36 mouse cellular contexts compared by ENCODE assay signal in the genomic region with DNA sequence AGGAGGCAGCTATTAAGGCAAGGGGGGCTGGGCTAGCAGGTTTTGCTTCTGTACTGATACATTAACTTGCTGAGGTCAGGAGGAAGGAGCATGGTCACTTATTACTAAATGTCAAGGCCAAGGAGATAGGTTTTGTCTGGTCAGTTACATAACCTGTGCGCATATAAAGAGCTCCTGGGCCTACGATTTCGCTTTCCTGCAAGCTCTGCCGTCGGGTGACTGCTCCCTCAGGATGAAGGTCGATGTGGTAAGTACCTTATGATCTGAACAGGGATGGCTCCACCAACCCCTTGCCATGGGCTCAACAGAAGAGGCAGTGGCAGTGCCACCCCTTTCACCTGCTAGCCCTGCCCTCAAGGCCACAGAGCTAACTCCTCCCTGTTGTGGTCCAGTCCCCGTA. TPM values are rescaled to one million over a fixed set of nuclear protein-coding genes. Genes with fewer than 3 reads are reported as not detected.
A peak's percentile ranks its signal among the peaks of the same experiment; 100 is the strongest.
DNase-seq lines count a peak whose midpoint lies in the region; ATAC-seq and TF ChIP-seq lines count a peak whose summit lies in the region.
"Had no signal": no experiment of that assay in that cellular context is flagged by ENCODE, and none has a peak within 500 bp of the region (broad histone marks: within the 10 kb centered on the region; RNA-seq: fewer than 3 reads in every experiment).

A gene (plus strand): TSS at position 128 of the 400 bp plus-strand sequence.

- H3K36me3 ChIP-seq in limb, embryonic 13.5 days: no peaks in the 10 kb centered on the region
- no peaks in the 10 kb centered on the region for H3K36me3 ChIP-seq in limb, embryonic 10.5 days
- H3K36me3 ChIP-seq in kidney, adult 2 months (ENCODE audit: control insufficient read depth, insufficient read depth, low read length): peaks cover 11% of the 10 kb centered on the region; the same call in 1 of the 2 replicates
- H3K36me3 ChIP-seq in intestine, embryonic 15.5 days: no peaks in the 10 kb centered on the region
- H3K36me3 ChIP-seq: heart, embryonic 10.5 days; heart, embryonic 15.5 days; hindbrain, embryonic 12.5 days; midbrain, embryonic 12.5 days; neural tube, embryonic 13.5 days had no signal

- POLR2A ChIA-PET in Patski (lab: Charles Lee): no interaction called here

- H3K9ac ChIP-seq in limb, embryonic 13.5 days: 0 out of 2 replicates have a peak within 1 kb of the TSS, but pooled peaks have one; percentile 1
- H3K9ac ChIP-seq in intestine, embryonic 15.5 days: no peak within 1 kb of the TSS
- H3K9ac ChIP-seq: heart, embryonic 15.5 days; hindbrain, embryonic 12.5 days; midbrain, embryonic 12.5 days; neural tube, embryonic 13.5 days had no signal

- H3K9me3 ChIP-seq in limb, embryonic 13.5 days: no peaks in the 10 kb centered on the region
- H3K9me3 ChIP-seq in limb, embryonic 10.5 days (replicated peaks): no peaks in the 10 kb centered on the region
- H3K9me3 ChIP-seq in intestine, embryonic 15.5 days: no peaks in the 10 kb centered on the region
- H3K9me3 ChIP-seq: heart, embryonic 10.5 days; heart, embryonic 15.5 days; hindbrain, embryonic 12.5 days; megakaryocyte, embryonic 14.5 days; midbrain, embryonic 12.5 days; neural tube, embryonic 13.5 days had no signal

- no peaks in the 10 kb centered on the region for H3K27me3 ChIP-seq in limb, embryonic 13.5 days
- H3K27me3 ChIP-seq in limb, embryonic 10.5 days (ENCODE audit: low read depth, poor library complexity, severe bottlenecking): no peaks in the 10 kb centered on the region
- H3K27me3 ChIP-seq in Patski: peaks cover 25% of the 10 kb centered on the region
- no peaks in the 10 kb centered on the region for H3K27me3 ChIP-seq in kidney, adult 2 months (replicated peaks; ENCODE audit: control insufficient read depth, insufficient read depth, low read length)
- H3K27me3 ChIP-seq in intestine, embryonic 15.5 days (replicated peaks): no peaks in the 10 kb centered on the region
- H3K27me3 ChIP-seq: heart, embryonic 15.5 days; hindbrain, embryonic 12.5 days; neural tube, embryonic 13.5 days had no signal

- no peak within 1 kb of the TSS for H3K4me2 ChIP-seq in limb, embryonic 13.5 days (replicated peaks)
- no peak within 1 kb of the TSS for H3K4me2 ChIP-seq in intestine, embryonic 15.5 days (replicated peaks)
- H3K4me2 ChIP-seq: heart, embryonic 15.5 days; hindbrain, embryonic 12.5 days; midbrain, embryonic 12.5 days; neural tube, embryonic 13.5 days had no signal

- CTCF ChIA-PET in Patski (lab: Charles Lee): interaction anchor here (2.1 kb wide), 1 partner anchor 9 kb away, joined by 5 read pairs; no protein-coding TSS in a partner anchor

- 87% methylated on average over 7 of the region's 7 CpGs for WGBS in limb, embryonic 13.5 days
- WGBS in limb, embryonic 10.5 days: 88% methylated on average over 7 of the region's 7 CpGs
- 59% methylated on average over 7 of the region's 7 CpGs for WGBS in kidney, adult 2 months
- 85% methylated on average over 7 of the region's 7 CpGs for WGBS in intestine, embryonic 15.5 days

- no peak for DNase-seq in limb, embryonic 10.5 days (ENCODE audit: low spot score)
- DNase-seq in Patski (ENCODE audit: low read depth, low spot score): no peak
- peak; percentile 93 for DNase-seq in kidney, adult 2 months
- DNase-seq in kidney, postnatal 10 days: peak; percentile 58
- no peak for DNase-seq in natural killer cell, adult 2 months (ENCODE audit: low spot score in 2 of 2)
- DNase-seq in frontal cortex, adult 2 months (ENCODE audit: extremely low spot score in 1 of 2, low spot score in 1 of 2): no peak
- DNase-seq: adrenal gland, postnatal 14 days; B cell, adult 2 months; cerebellum, adult 11-12 months; cerebellum, adult 9-11 months; embryo, embryonic 11 days; gastrocnemius, postnatal 14 days; heart, postnatal 36 days; lung, adult 18-20 months; lung, postnatal 4 days; thymus, adult 2 months; thymus, postnatal 4 days had no signal

- in situ Hi-C loops in Patski (cut with MboI; ENCODE audit: low pct_unique_long_range_greater_than_20kb): no loop called here

- no peak within 1 kb of the TSS for H3K27ac ChIP-seq in limb, embryonic 13.5 days
- no peak within 1 kb of the TSS for H3K27ac ChIP-seq in limb, embryonic 10.5 days
- peak within 1 kb of the TSS; percentile 77 for H3K27ac ChIP-seq in kidney, adult 2 months (ENCODE audit: insufficient read depth, low read depth, low read length)
- H3K27ac ChIP-seq in intestine, embryonic 15.5 days: no peak within 1 kb of the TSS
- H3K27ac ChIP-seq: heart, embryonic 10.5 days; heart, embryonic 15.5 days; hindbrain, embryonic 12.5 days; layer of hippocampus, adult 2 months; left cerebral cortex, adult 2 months; midbrain, embryonic 12.5 days; neural tube, embryonic 13.5 days had no signal

- no peak for ATAC-seq in limb, embryonic 13.5 days (ENCODE audit: low FRiP score, low read depth)
- peak; percentile 12 for ATAC-seq in Patski
- ATAC-seq in intestine, embryonic 15.5 days: no peak
- ATAC-seq: forebrain, embryonic 16.5 days; intestine, postnatal 0 days; lung, postnatal 0 days had no signal

- peak; percentile 97 for TF ChIP-seq POLR2A in kidney, adult 2 months (IDR thresholded peaks at IDR 0.05; ENCODE audit: low read depth, low read length)

- no peaks in the 10 kb centered on the region for H3K4me1 ChIP-seq in limb, embryonic 13.5 days
- H3K4me1 ChIP-seq in limb, embryonic 10.5 days: no peaks in the 10 kb centered on the region
- peaks cover 4% of the 10 kb centered on the region; the same call in 1 of the 2 replicates for H3K4me1 ChIP-seq in kidney, adult 2 months (ENCODE audit: control insufficient read depth, insufficient read depth, low read length)
- no peaks in the 10 kb centered on the region for H3K4me1 ChIP-seq in intestine, embryonic 15.5 days (replicated peaks)
- H3K4me1 ChIP-seq: heart, embryonic 10.5 days; heart, embryonic 15.5 days; hindbrain, embryonic 12.5 days; megakaryocyte, embryonic 14.5 days; midbrain, embryonic 12.5 days; neural tube, embryonic 13.5 days had no signal

- TF ChIP-seq CTCF in Patski (IDR thresholded peaks at IDR 0.05): no peak
- TF ChIP-seq CTCF in kidney, adult 2 months (conservative IDR thresholded peaks at IDR 0.05; ENCODE audit: insufficient read depth, insufficient read length, low read depth, low read length): no peak

- no peak within 1 kb of the TSS for H3K4me3 ChIP-seq in limb, embryonic 13.5 days
- no peak within 1 kb of the TSS for H3K4me3 ChIP-seq in limb, embryonic 10.5 days
- peak within 1 kb of the TSS; percentile 54 for H3K4me3 ChIP-seq in kidney, adult 2 months (ENCODE audit: insufficient read depth, low read depth, low read length)
- no peak within 1 kb of the TSS for H3K4me3 ChIP-seq in intestine, embryonic 15.5 days (replicated peaks)
- H3K4me3 ChIP-seq: erythroblast, embryonic 14.5 days; heart, embryonic 10.5 days; heart, embryonic 15.5 days; hindbrain, embryonic 12.5 days; layer of hippocampus, adult 2 months; left cerebral cortex, adult 2 months; megakaryocyte, embryonic 14.5 days; midbrain, embryonic 12.5 days; myocyte; neural tube, embryonic 13.5 days had no signal

RNA-seq across cellular contexts. Expression of the gene that starts here (rescaled TPM):
- polyA plus RNA-seq in limb, embryonic 13.5 days (2015; fragmentation: Nextera tagmentation; extraction: Ambion mirVana): not detected in 2 replicates
- not detected in 2 replicates for polyA plus RNA-seq in limb, embryonic 10.5 days (2016; fragmentation: Nextera tagmentation; extraction: Ambion mirVana)
- polyA plus RNA-seq in Patski (2021): not detected
- polyA plus RNA-seq in kidney, adult 2 months (2012; rRNA removed): 7,787 and 8,230 TPM in 2 replicates
- not detected in 2 replicates for polyA plus RNA-seq in frontal cortex, adult 2 months (2012; rRNA removed)
- polyA plus RNA-seq in intestine, embryonic 15.5 days (2015; fragmentation: Nextera tagmentation; extraction: Ambion mirVana): 0.32 and 0.36 TPM in 2 replicates
- polyA plus RNA-seq: embryonic facial prominence, embryonic 14.5 days; erythroblast, embryonic 14.5 days; forebrain, embryonic 11.5 days; forebrain, embryonic 16.5 days; heart, embryonic 10.5 days; hindbrain, embryonic 12.5 days; intestine, postnatal 0 days; limb, embryonic 14.5 days; lung, postnatal 0 days; midbrain, embryonic 12.5 days; midbrain, postnatal 0 days; neural tube, embryonic 13.5 days had no signal

Comparison
In these comparisons a context has a peak if more than half of its experiments do, and no peak if none do; other contexts are left out.
1. RNA of the gene that starts here (polyA plus RNA-seq): 7,787 to 8,230 TPM in kidney, adult 2 months; 0.32 to 0.36 TPM in intestine, embryonic 15.5 days, not detected in limb, embryonic 13.5 days, not detected in limb, embryonic 10.5 days, not detected in Patski (single experiment) and not detected in frontal cortex, adult 2 months; every median in the first group is over 1,000 times any median in the second.
2. Peak in ATAC-seq in Patski; RNA of the gene not detected or under 1 TPM.
3. DNase-seq: peak in kidney, adult 2 months (single experiment) and kidney, postnatal 10 days (single experiment); none in limb, embryonic 10.5 days (single experiment), Patski (single experiment), natural killer cell, adult 2 months (0 of 2) and frontal cortex, adult 2 months (0 of 2).